Mouse (Mus musculus) heart, embryonic 11.5 days (tissue): Measurements from ENCODE around the gene Lat2. TPM values are rescaled to one million over a fixed set of nuclear protein-coding genes. Genes with fewer than 3 reads are reported as not detected.

Experiments
- ATAC-seq: fragments of 200-750 bp; cut with Nextera tagmentation; replicated peaks from 2 replicates; pipeline ENCODE4 v1.8.0; 2017; ENCODE audit warnings: moderate library complexity; ENCODE audit not compliant: insufficient number of reproducible peaks, low FRiP score, low TSS enrichment
- H3K27ac ChIP-seq: fragments of 300-500 bp; sonication (generic); 2 replicates; pipeline ENCODE4 v1.5.1; 2014; ENCODE audit warnings: mild to moderate bottlenecking, low read depth, low read length
- H3K27me3 ChIP-seq: fragments of 300-500 bp; sonication (generic); 2 replicates; pipeline ENCODE4 v1.6.1; 2014; ENCODE audit warnings: mild to moderate bottlenecking, low read length, mixed read lengths; ENCODE audit not compliant: control insufficient read depth, insufficient read depth
- H3K36me3 ChIP-seq: fragments of 300-500 bp; sonication (generic); 2 replicates; pipeline ENCODE4 v1.6.1; 2014; ENCODE audit warnings: mild to moderate bottlenecking, low read length, moderate library complexity, mixed read lengths; ENCODE audit not compliant: control insufficient read depth, insufficient read depth
- H3K4me1 ChIP-seq: fragments of 300-500 bp; sonication (generic); 2 replicates; pipeline ENCODE4 v1.6.1; 2014; ENCODE audit warnings: low read length; ENCODE audit not compliant: control insufficient read depth, insufficient read depth
- H3K4me2 ChIP-seq: fragments of 300-500 bp; sonication (generic); 2 replicates; pipeline ENCODE4 v1.6.1; 2014; ENCODE audit warnings: mild to moderate bottlenecking, moderate library complexity
- H3K4me3 ChIP-seq: fragments of 300-500 bp; sonication (generic); 2 replicates; pipeline ENCODE4 v1.5.1; 2014; ENCODE audit warnings: low read depth, low read length
- H3K9ac ChIP-seq: fragments of 300-500 bp; sonication (generic); 2 replicates; pipeline ENCODE4 v1.6.1; 2014; ENCODE audit warnings: mild to moderate bottlenecking, low read depth, low read length, moderate library complexity
- H3K9me3 ChIP-seq: fragments of 300-500 bp; sonication (generic); replicated peaks from 2 replicates; pipeline ENCODE4 v1.6.1; 2016; ENCODE audit warnings: low read length; ENCODE audit not compliant: control insufficient read depth
- WGBS: fragments of 180-500 bp; shearing (Covaris S2); extraction: QIAGEN DNeasy Blood & Tissue Kit; methylation state at CpG from one replicate; pipeline ENCODE4 v1.1.7; 2014; ENCODE audit not compliant: insufficient replicate concordance; 5-methylcytosine and 5-hydroxymethylcytosine counted together
- polyA plus RNA-seq: library from polyadenylated mRNA; unstranded; fragments of >200 nt; fragmentation: Nextera tagmentation; extraction: Ambion mirVana; gene quantifications from 2 replicates; pipeline ENCODE4 v1.2.1, GENCODE M21; 2014

Lat2 gene
- polyA plus RNA-seq, 1 experiment from 2014 or later, result 1.9 TPM

DNA sequence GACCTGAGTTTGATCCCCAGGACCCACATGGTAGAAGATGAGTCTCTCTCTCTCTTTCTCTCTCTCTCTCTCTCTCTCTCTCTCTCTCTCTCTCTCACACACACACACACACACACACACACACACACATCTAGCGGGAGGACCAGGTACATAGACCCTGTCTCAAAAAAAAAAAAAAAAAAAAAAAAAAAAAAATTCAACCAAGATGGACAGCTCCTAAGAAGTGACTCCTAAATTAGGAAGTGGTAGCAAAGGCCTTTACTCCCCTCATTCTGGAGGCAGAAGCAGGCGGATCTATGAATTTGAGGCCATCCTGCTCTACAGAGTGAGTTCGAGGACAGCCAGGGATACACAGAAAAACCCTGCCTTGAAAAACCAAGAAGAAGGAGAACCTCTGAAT is 25.5 kb upstream of the Lat2 start:
- WGBS, result 85% methylated on average over 3 of the region's 3 CpGs

DNA sequence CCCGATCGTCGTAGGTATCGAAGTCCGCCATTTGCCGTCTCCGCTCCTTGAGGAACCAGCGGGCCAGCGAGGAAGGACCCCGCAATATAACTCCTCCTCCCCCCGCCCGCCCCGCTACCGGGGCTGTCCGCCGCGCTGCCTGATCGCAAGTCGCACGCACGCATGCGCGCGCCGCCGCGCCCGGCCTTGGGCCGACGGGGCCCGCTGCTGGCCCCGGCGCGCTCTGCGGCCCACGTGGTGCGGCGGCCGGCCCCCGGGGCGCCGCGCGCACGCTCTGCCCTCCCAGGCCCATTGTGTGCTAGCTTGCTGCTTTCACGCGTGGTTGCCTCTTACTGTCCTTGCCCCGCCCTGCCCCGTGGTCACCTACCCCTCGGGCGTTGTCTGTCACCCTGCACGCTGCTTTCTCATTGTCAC is 24.5 kb upstream of the Lat2 start, which contains the start of gene Eif4h:
Gene Eif4h (minus strand): TSS at position 222 of the 414 bp plus-strand sequence.
- peak within 1 kb of the TSS; percentile 94 for H3K4me2 ChIP-seq
- H3K27me3 ChIP-seq, result no peaks in the 10 kb centered on the region
- peak; percentile 94 for ATAC-seq
- under 1% methylated on average over 49 of the region's 52 CpGs for WGBS
- H3K27ac ChIP-seq, result peak within 1 kb of the TSS; percentile 92
- peaks cover 8% of the 10 kb centered on the region; the same call in 1 of the 2 replicates for H3K36me3 ChIP-seq
- H3K9ac ChIP-seq, result peak within 1 kb of the TSS; percentile 99
- no peaks in the 10 kb centered on the region for H3K9me3 ChIP-seq
- peak within 1 kb of the TSS; percentile 99 for H3K4me3 ChIP-seq
- peaks cover 6% of the 10 kb centered on the region for H3K4me1 ChIP-seq

More for the DNA sequence above, 25.5 kb upstream of the Lat2 start:
- Histone ChIP-seq H3K4me2 (no peak overlapping the region), H3K9ac (no peak overlapping the region), H3K36me3 (peaks cover 5% of the 10 kb centered on the region; the same call in 1 of the 2 replicates), H3K4me3 (no peak overlapping the region), H3K9me3 (no peaks in the 10 kb centered on the region), H3K27me3 (no peaks in the 10 kb centered on the region), H3K27ac (no peak overlapping the region), H3K4me1 (peaks cover 6% of the 10 kb centered on the region)
- ATAC-seq, result no peak

DNA sequence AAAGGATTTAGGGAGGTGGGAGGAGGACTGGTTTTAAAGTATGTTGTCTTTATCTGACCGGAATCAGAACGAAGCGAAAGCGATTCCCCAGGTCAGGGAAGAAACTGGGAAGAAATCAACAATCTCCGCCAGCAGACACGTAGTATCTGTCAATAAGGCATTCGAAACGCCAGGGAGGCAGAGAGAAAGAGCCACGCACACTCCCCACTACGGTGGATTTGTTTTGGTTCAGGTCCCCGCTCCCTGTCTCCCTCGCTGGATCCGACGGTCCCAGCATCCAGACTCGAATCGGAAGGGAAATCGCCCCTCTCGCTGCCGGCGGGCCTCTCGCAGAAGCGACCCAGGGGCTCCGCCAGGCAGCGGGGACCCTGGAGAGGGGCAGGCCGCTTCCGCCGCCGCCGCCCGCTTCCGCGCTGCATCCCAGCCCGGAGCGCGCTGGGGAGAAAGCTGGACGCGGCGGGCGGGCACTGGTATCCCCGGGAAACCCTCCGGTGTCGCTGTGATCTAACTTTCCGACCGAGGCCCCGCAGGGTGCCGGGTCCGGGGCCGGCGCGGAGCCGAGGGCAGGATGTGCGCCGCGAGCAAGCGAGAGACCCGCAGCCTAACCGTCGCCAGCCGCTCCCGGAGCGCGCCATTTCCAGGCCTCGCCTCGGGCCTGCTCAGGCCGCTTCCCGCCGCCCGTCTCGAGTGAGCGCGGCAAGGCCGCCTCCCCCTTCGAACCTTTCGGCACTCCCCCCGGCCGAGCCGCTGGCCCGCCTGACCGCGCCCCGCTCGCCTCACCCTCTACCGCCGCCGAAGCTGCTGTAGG is 23.8 kb upstream of the Lat2 start:
- H3K4me3 ChIP-seq, result peak overlapping the region; percentile 99
- H3K36me3 ChIP-seq, result peaks cover 8% of the 10 kb centered on the region; the same call in 1 of the 2 replicates
- peaks cover 6% of the 10 kb centered on the region for H3K4me1 ChIP-seq
- peak overlapping the region; percentile 94 for H3K4me2 ChIP-seq
- under 1% methylated on average over 83 of the region's 85 CpGs for WGBS
- ATAC-seq, result peak; percentile 61
- H3K9ac ChIP-seq, result peak overlapping the region; percentile 99
- H3K9me3 ChIP-seq, result no peaks in the 10 kb centered on the region
- no peaks in the 10 kb centered on the region for H3K27me3 ChIP-seq
- H3K27ac ChIP-seq, result peak overlapping the region; percentile 92

DNA sequence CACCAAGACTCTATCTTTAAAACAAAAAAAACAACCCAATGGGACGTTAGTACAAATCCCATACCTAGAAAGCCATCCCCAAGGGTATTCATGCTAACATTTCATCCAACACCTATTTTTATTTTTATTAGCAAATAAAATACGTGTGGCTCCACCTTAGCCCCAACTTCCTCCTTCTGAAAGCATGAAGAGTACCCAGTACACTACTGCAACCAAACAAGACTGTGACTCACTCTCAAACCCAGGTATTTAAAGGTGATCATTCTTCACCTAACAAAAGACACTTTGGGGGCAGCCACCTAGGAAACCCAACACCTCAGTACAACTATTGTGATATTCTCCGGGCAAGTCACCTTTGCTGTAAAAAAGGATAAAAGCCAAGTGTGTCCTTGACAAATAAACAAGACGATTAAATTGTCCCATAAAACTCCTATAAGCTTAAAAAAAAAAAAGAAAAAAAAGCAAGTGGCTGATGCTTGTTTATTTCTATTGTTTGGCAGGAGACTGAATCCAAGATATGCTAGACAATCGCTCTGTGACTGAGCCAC is 23.1 kb upstream of the Lat2 start:
- ATAC-seq, result no peak
- Histone ChIP-seq H3K4me3 (peak overlapping the region; percentile 99), H3K27ac (no peak overlapping the region), H3K4me1 (peaks cover 6% of the 10 kb centered on the region), H3K4me2 (peak overlapping the region; percentile 94), H3K27me3 (no peaks in the 10 kb centered on the region), H3K9ac (peak overlapping the region; percentile 99), H3K36me3 (peaks cover 11% of the 10 kb centered on the region), H3K9me3 (no peaks in the 10 kb centered on the region)
- 28% methylated on average over 5 of the region's 5 CpGs for WGBS

DNA sequence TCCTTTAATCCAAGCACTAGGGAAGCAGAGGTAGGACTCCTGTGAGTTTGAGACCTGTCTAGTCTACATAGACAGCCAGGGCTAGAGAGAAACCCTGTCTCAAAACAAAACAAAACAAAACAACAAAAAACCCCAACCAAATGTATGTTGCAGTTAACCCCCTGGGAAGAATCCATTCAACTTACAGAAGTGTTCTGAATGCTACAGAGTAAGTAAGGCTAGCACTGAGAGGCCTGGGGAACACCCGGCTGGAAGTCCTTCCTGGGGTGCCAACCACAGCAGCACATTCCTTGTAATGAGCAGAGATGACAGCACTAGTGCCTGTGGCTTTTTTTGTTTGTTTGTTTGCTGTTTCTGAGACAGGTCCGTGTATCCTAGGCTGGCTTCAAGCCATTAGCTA is 18.0 kb upstream of the Lat2 start:
- H3K36me3 ChIP-seq, result peaks cover 17% of the 10 kb centered on the region
- H3K4me2 ChIP-seq, result no peak overlapping the region
- no peak for ATAC-seq
- H3K9ac ChIP-seq, result no peak overlapping the region
- 74% methylated on average over 2 of the region's 2 CpGs for WGBS
- H3K27me3 ChIP-seq, result no peaks in the 10 kb centered on the region
- no peak overlapping the region for H3K4me3 ChIP-seq
- peaks cover 8% of the 10 kb centered on the region for H3K4me1 ChIP-seq
- H3K9me3 ChIP-seq, result no peaks in the 10 kb centered on the region
- no peak overlapping the region for H3K27ac ChIP-seq

DNA sequence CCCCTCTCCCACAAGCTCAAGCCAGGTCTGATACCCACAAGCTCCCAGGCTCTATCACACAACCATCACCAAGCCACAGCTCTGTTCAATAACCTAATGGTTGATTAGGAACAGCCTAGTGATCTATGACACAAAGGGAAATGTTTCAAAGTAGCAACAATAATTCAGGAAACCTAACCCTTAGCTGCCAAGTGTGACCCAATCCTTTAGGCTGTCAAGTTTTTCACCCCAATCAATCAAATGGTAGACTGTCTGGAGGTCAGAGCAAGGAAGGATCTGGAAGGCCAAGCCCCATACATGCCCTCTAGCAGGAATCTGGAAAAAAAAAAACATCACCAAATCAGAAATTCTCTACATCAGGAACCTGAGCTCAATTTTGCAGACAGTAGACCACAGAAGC is 16.0 kb upstream of the Lat2 start:
- Histone ChIP-seq H3K9me3 (no peaks in the 10 kb centered on the region), H3K4me1 (0 out of 2 replicates have a peak, but pooled peaks cover 2% of the 10 kb centered on the region), H3K4me3 (no peak overlapping the region), H3K27me3 (no peaks in the 10 kb centered on the region), H3K27ac (no peak overlapping the region), H3K36me3 (peaks cover 33% of the 10 kb centered on the region), H3K4me2 (no peak overlapping the region), H3K9ac (no peak overlapping the region)
- ATAC-seq, result no peak

DNA sequence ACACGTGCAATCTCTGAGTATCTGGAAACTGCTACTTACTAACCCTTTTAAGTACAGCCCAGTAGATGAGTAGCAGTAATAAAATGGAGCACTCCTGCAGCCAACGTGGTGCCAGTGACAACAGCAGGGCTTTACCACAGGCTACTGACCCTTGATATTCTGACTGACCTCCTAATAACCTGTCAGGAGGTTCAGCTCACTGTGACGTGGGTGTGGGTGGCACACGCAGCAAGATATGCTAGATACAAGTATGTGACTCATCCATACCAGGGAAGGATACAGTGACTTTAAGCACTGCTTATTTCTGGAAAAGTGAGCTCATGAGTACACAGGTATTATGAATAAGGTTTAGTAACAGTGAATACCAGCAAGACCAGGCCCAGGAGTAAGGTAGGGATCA is 14.7 kb upstream of the Lat2 start:
- H3K4me2 ChIP-seq, result no peak overlapping the region
- ATAC-seq, result no peak
- no peaks in the 10 kb centered on the region for H3K9me3 ChIP-seq
- H3K27me3 ChIP-seq, result no peaks in the 10 kb centered on the region
- peaks cover 37% of the 10 kb centered on the region for H3K36me3 ChIP-seq
- no peak overlapping the region for H3K9ac ChIP-seq
- no peak overlapping the region for H3K27ac ChIP-seq
- WGBS, result 36% methylated on average over 4 of the region's 4 CpGs
- 0 out of 2 replicates have a peak, but pooled peaks cover 2% of the 10 kb centered on the region for H3K4me1 ChIP-seq
- H3K4me3 ChIP-seq, result no peak overlapping the region

DNA sequence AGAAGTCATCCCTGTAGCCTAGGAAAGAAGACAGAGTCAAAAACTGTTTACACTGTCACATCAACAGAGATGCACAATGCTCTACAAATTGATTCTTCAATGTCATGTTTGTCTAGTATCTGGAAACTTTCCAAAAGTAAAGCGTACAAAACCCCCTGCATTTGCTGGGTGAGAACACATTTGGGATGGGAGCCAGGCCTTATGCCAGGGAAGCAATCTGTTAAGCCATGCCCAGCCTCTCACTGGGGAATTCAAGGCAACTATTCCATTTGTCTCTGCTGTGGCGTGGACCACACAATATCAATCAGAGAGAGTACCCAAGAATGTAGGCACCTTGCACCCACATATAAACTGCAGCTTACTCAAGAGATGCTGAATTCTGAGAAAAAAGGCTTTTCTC is 7.2 kb upstream of the Lat2 start:
- no peaks in the 10 kb centered on the region for H3K9me3 ChIP-seq
- ATAC-seq, result no peak
- H3K36me3 ChIP-seq, result peaks cover 80% of the 10 kb centered on the region
- no peak overlapping the region for H3K9ac ChIP-seq
- H3K4me3 ChIP-seq, result no peak overlapping the region
- no peak overlapping the region for H3K27ac ChIP-seq
- 92% methylated on average over 2 of the region's 2 CpGs for WGBS
- H3K27me3 ChIP-seq, result no peaks in the 10 kb centered on the region
- no peaks in the 10 kb centered on the region for H3K4me1 ChIP-seq
- H3K4me2 ChIP-seq, result no peak overlapping the region
